Mouse (Mus musculus): Measurements from ENCODE around the gene Masp1. TPM values are rescaled to one million over a fixed set of nuclear protein-coding genes. Genes with fewer than 3 reads are reported as not detected.

Gene Masp1
- polyA plus RNA-seq, 1 experiment from 2014 or later = 4.4 TPM

DNA sequence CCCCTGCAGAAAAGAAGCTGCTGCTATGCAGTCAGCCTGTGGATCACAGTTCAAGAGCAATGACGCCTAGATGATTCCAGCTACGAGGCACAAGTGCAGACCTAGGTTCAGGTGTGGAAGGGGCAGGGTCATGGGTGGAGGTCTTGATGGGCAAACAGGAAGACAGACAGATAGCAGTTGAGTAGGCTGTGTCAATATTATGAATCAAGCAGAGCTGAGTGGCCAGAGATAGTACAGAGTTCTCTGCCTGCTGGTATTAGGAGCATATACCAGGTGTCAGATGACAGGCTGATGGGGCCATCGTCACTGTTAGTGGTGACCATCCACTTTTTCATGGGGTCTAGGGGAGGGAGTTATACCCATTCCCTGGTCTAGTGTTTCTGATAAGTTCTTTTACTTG is 13.1 kb upstream of the Masp1 start:
- H3K36me3 ChIP-seq = no peaks in the 10 kb centered on the region
- H3K27ac ChIP-seq = no peak overlapping the region
- H3K9me3 ChIP-seq = no peaks in the 10 kb centered on the region
- H3K4me3 ChIP-seq (replicated peaks) = no peak overlapping the region
- H3K9ac ChIP-seq (replicated peaks) = no peak overlapping the region
- no peak for ATAC-seq (ENCODE audit: insufficient number of reproducible peaks, insufficient read depth, low FRiP score, low TSS enrichment, low read depth)
- WGBS = 78% methylated on average over 3 of the region's 3 CpGs
- H3K4me2 ChIP-seq = no peak overlapping the region
- no peaks in the 10 kb centered on the region for H3K4me1 ChIP-seq (replicated peaks)
- H3K27me3 ChIP-seq = no peaks in the 10 kb centered on the region

DNA sequence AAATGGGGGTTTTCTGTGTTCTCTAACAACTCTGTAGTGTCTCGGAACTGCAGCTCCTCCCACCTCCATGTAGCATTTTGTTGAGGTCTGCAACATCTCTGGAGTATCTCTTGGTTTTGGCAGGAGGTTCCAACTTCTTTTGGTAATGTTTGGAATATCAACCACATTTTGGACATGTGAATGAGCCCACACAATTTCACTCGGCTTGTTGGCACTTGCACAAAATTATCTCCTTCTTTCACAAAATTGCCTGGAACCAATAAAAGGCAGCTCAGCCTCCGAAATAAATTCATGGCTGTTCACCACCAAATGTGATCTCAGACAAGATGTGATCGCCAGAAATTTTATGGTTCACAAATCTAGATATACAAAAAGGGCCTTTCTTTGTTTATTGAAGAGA is 8.6 kb upstream of the Masp1 start:
- Histone ChIP-seq H3K9ac (replicated peaks) (no peak overlapping the region), H3K27ac (no peak overlapping the region), H3K4me2 (no peak overlapping the region), H3K9me3 (no peaks in the 10 kb centered on the region), H3K4me3 (replicated peaks) (no peak overlapping the region), H3K27me3 (no peaks in the 10 kb centered on the region), H3K4me1 (replicated peaks) (no peaks in the 10 kb centered on the region), H3K36me3 (no peaks in the 10 kb centered on the region)
- 70% methylated on average over 4 of the region's 4 CpGs for WGBS
- no peak for ATAC-seq (ENCODE audit: insufficient number of reproducible peaks, insufficient read depth, low FRiP score, low TSS enrichment, low read depth)

DNA sequence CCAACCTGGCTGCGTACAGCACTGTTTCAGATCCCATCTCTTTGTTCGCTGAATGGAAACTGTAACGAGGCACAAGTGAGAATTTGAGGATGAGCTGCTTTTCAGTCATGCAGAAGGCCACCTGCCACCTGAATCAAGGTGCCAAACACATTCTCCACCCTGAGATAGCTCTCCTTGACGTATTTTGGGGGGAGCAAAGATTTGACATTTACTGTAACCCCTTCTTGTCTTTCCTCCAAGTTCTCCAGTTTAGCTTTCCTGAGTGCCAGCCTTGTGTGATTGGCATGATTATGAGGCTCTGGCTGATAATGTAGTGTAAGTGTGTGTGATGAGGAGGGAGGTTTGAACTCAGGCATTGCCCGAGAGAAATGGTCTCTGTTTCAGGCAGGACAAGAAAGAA is 1.5 kb upstream of the Masp1 start:
- H3K36me3 ChIP-seq = no peaks in the 10 kb centered on the region
- H3K9ac ChIP-seq (replicated peaks) = no peak overlapping the region
- no peak overlapping the region for H3K4me3 ChIP-seq (replicated peaks)
- no peak overlapping the region for H3K27ac ChIP-seq
- no peak for ATAC-seq (ENCODE audit: insufficient number of reproducible peaks, insufficient read depth, low FRiP score, low TSS enrichment, low read depth)
- 73% methylated on average over 5 of the region's 5 CpGs for WGBS
- H3K4me2 ChIP-seq = no peak overlapping the region
- peaks cover 48% of the 10 kb centered on the region for H3K4me1 ChIP-seq (replicated peaks)
- H3K27me3 ChIP-seq = 0 out of 2 replicates have a peak, but pooled peaks cover 14% of the 10 kb centered on the region
- no peaks in the 10 kb centered on the region for H3K9me3 ChIP-seq

DNA sequence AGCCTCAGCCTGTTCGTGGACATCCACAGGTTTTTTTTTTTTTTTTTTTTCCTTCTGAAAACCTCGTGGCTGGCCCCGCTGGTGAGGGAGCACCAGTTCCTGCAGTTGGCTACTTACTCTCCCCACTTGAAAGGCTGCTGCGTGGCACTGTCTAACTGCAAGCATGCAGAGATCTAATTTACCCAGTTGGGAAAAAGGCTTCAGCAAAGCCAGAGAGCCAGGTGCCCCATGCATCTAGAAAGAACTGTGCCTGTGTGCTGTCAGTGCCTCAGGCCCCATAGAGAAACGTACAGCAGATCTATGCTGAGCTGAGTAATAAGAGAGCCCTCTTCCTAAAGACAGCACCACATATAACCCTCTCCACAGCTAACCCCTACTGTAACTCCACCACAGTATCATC is 477 bp upstream of the Masp1 start:
- Histone ChIP-seq H3K4me3 (replicated peaks) (no peak overlapping the region), H3K9ac (replicated peaks) (no peak overlapping the region), H3K4me1 (replicated peaks) (peaks cover 48% of the 10 kb centered on the region), H3K4me2 (peak overlapping the region; percentile 67), H3K36me3 (no peaks in the 10 kb centered on the region), H3K27ac (peak overlapping the region; percentile 74; the same call in 1 of the 2 replicates), H3K9me3 (no peaks in the 10 kb centered on the region), H3K27me3 (0 out of 2 replicates have a peak, but pooled peaks cover 14% of the 10 kb centered on the region)
- ATAC-seq (ENCODE audit: insufficient number of reproducible peaks, insufficient read depth, low FRiP score, low TSS enrichment, low read depth) = no peak
- 7% methylated on average over 5 of the region's 5 CpGs for WGBS

DNA sequence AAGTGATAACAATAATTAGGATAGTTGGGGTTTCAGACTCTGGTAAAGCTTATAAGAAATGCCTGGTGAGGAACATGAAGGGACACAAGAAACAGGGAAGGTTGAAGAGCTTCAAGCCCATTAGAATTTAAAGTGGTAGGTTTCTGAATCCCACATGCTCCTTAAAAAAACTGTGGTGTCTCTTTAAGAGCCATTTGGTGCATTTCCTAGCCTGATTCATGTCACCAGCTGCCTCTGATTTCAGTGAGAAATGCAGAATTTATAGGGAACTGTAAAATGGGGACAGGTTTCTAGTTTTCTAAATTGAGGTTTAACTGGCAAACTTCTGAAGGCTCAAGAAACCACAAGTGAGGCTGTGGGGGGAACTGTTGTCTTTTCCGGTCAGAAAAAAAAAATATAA is 844 bp downstream of the Masp1 start:
- no peaks in the 10 kb centered on the region for H3K36me3 ChIP-seq
- peak overlapping the region; percentile 67 for H3K4me2 ChIP-seq
- H3K4me3 ChIP-seq (replicated peaks) = peak overlapping the region; percentile 39
- 0% methylated on average over 1 of the region's 1 CpGs for WGBS
- H3K27ac ChIP-seq = peak overlapping the region; percentile 74; the same call in 1 of the 2 replicates
- no peaks in the 10 kb centered on the region for H3K9me3 ChIP-seq
- ATAC-seq (ENCODE audit: insufficient number of reproducible peaks, insufficient read depth, low FRiP score, low TSS enrichment, low read depth) = no peak
- H3K4me1 ChIP-seq (replicated peaks) = peaks cover 48% of the 10 kb centered on the region
- H3K9ac ChIP-seq (replicated peaks) = no peak overlapping the region
- 0 out of 2 replicates have a peak, but pooled peaks cover 14% of the 10 kb centered on the region for H3K27me3 ChIP-seq

DNA sequence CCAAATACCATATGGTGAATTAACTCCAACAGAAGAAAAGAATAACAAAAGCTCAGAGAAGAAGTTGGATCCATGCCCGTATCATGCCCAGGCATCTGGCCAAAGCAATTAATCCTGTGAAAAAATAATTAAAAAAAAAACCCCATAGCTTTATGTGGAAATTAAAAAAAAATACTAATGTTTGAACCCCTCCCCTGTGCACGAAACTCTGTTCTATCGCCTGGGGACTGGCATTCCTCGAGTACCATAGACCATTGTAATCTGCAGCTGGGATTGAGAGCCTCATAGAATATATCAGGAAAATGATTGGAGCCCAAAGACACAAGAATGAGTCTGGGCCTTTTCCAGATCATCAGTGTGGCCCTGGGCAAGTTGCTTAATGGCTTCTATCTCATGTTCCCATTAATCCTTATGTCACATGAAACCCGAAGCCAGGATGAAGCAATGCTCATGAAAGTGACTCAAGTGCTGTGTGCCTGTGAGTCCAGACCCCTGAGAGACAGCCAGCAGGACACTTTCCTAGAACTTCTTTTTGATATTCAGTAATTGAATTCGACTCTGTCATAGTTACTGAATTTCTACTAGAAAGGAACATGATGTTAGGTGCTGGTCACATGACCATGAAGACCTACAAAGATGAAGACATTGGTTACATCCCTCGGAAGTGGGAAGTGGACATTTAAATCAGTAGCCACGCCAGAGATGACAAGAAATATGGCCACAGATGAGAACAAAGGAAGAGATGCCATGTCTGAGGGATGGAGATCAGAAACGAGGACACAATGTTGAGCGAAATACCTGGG is 1.8 kb downstream of the Masp1 start:
- 74% methylated on average over 10 of the region's 10 CpGs for WGBS
- Histone ChIP-seq H3K9ac (replicated peaks) (no peak overlapping the region), H3K4me1 (replicated peaks) (peaks cover 48% of the 10 kb centered on the region)

DNA sequence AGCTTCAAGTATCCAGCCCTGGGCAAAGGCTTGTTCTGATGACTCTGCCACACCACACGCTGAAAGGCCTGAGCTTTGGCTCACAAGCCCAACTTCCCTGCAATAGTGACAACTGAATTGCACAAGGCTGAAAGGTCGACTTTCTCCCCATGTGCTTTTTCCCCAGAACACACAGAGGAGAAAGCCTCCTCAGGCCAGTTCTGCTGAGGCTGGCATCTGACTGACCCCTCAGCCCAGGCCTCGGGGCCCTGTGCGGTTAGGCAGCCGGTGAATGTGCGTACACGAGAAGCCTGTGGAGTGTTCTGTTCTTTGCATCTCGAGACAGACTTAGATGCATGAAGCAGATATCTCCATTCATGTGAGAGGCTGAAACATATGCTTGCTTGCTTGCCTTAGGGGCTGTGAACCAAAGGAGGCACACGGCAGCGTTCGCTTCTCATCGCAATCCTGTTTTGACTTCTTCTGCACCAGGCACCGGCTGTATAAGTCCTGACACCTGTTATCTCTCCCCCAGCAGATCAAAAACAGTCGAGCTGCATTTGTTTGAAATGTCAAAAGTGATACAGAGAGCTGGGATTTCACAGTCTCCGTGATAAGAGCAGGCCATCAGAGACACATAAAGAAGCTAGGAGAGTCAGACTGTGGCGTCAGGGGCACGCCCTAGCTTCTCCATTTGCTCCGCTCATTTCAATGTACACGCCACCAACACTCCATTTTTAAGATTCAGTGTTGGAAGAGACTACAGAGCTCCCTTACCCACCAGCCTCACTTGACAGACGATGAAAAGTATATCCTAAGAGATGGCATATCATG is 2.7 kb downstream of the Masp1 start:
- peaks cover 43% of the 10 kb centered on the region for H3K4me1 ChIP-seq (replicated peaks)
- H3K36me3 ChIP-seq = no peaks in the 10 kb centered on the region
- 71% methylated on average over 20 of the region's 20 CpGs for WGBS

More for the DNA sequence above, 1.8 kb downstream of the Masp1 start:
- Histone ChIP-seq H3K36me3 (no peaks in the 10 kb centered on the region), H3K9me3 (no peaks in the 10 kb centered on the region), H3K27ac (no peak overlapping the region), H3K4me2 (peak overlapping the region; percentile 67; the same call in 1 of the 2 replicates), H3K27me3 (0 out of 2 replicates have a peak, but pooled peaks cover 14% of the 10 kb centered on the region), H3K4me3 (replicated peaks) (no peak overlapping the region)
- ATAC-seq (ENCODE audit: insufficient number of reproducible peaks, insufficient read depth, low FRiP score, low TSS enrichment, low read depth) = no peak

DNA sequence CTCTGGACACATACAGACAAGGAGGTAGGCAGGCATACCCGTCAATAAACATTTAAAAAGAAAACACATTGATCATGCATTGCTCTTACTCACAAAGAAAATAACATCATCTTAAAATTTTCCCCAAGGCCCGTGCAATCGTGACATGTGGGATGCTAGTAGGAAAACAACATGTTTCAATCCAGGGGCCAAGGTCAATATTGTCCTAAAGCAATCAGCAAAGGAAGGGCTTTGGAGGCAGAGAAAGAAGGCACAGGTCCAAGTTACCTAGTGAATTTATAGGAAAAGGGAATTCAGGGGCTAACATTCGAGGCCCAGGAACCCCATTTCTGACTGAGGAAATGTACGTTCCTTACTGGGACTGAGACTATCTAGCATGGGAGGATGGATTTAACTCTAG is 3.4 kb downstream of the Masp1 start:
- 90% methylated on average over 5 of the region's 5 CpGs for WGBS
- Histone ChIP-seq H3K27me3 (0 out of 2 replicates have a peak, but pooled peaks cover 8% of the 10 kb centered on the region), H3K36me3 (no peaks in the 10 kb centered on the region), H3K27ac (no peak overlapping the region), H3K4me3 (replicated peaks) (no peak overlapping the region), H3K9me3 (no peaks in the 10 kb centered on the region), H3K9ac (replicated peaks) (no peak overlapping the region), H3K4me1 (replicated peaks) (peaks cover 37% of the 10 kb centered on the region), H3K4me2 (no peak overlapping the region)
- no peak for ATAC-seq (ENCODE audit: insufficient number of reproducible peaks, insufficient read depth, low FRiP score, low TSS enrichment, low read depth)

More for the DNA sequence above, 2.7 kb downstream of the Masp1 start:
- Histone ChIP-seq H3K4me3 (replicated peaks) (no peak overlapping the region), H3K9ac (replicated peaks) (no peak overlapping the region), H3K27me3 (0 out of 2 replicates have a peak, but pooled peaks cover 14% of the 10 kb centered on the region), H3K9me3 (no peaks in the 10 kb centered on the region), H3K27ac (no peak overlapping the region), H3K4me2 (no peak overlapping the region)
- ATAC-seq (ENCODE audit: insufficient number of reproducible peaks, insufficient read depth, low FRiP score, low TSS enrichment, low read depth) = no peak

DNA sequence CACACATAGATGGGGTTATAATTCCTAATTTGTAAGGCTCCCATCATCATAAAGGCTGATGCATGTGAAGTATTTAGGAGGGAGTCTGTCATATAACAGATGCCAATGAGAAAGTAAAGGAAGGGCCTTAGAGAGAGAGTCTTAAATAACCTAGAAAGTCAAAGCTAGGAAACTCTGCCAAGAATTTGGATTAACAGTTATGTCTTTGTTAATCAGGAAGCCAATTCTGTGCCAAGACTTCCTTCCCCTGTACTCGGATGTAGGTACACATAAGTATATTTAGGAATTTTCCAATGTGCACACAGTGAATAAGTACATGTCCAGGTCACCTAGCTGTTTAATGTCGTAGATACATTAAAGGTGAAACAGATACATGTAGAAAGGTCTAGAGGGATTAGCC is 4.0 kb downstream of the Masp1 start:
- H3K27ac ChIP-seq = no peak overlapping the region
- ATAC-seq (ENCODE audit: insufficient number of reproducible peaks, insufficient read depth, low FRiP score, low TSS enrichment, low read depth) = no peak
- no peaks in the 10 kb centered on the region for H3K9me3 ChIP-seq
- H3K9ac ChIP-seq (replicated peaks) = no peak overlapping the region
- H3K27me3 ChIP-seq = 0 out of 2 replicates have a peak, but pooled peaks cover 4% of the 10 kb centered on the region
- 89% methylated on average over 2 of the region's 2 CpGs for WGBS
- no peaks in the 10 kb centered on the region for H3K36me3 ChIP-seq
- H3K4me2 ChIP-seq = no peak overlapping the region
- H3K4me1 ChIP-seq (replicated peaks) = peaks cover 31% of the 10 kb centered on the region
- H3K4me3 ChIP-seq (replicated peaks) = no peak overlapping the region

DNA sequence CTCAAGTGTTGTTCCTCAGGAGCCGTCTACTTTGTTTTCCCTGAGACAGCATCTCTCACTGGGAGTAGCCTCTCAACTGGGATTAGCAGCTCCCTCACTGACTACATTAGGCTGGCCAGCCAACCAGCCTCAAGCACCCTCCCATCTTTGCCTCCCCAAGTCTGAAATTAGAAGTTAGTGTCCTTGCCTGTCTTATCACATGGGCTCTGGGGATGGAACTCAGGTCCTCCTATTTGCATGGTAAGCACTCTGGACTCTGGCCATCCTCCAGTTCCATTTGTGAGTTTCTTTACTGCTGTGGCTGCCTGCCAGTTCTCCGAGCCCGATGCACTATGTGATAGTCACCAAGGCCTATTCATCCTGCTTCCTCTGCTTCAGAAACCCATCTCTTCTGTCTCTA is 4.8 kb downstream of the Masp1 start:
- no peak for ATAC-seq (ENCODE audit: insufficient number of reproducible peaks, insufficient read depth, low FRiP score, low TSS enrichment, low read depth)
- Histone ChIP-seq H3K36me3 (no peaks in the 10 kb centered on the region), H3K27me3 (no peaks in the 10 kb centered on the region), H3K4me2 (no peak overlapping the region), H3K4me3 (replicated peaks) (no peak overlapping the region), H3K4me1 (replicated peaks) (peaks cover 22% of the 10 kb centered on the region), H3K9ac (replicated peaks) (no peak overlapping the region), H3K9me3 (no peaks in the 10 kb centered on the region), H3K27ac (no peak overlapping the region)
- 85% methylated on average over 3 of the region's 3 CpGs for WGBS

DNA sequence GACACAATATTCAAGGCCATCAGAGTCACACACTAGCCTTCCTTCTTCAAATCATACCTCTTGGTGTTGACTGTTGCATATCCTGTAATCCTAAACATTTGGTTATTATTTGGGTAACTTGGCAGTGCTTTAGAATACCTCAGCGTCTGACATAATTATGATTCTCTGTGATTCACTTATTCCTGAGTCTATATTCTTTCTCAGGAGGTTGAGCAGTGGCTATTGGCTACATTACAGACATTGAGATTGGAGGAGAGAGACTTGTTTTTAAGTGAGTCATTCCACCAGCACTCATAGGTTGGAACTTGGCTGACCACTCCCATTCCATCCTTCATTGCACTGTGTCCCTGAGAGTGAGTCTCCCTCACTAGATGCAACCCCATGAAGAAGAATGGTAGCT is 7.2 kb downstream of the Masp1 start:
- Histone ChIP-seq H3K4me1 (replicated peaks) (no peaks in the 10 kb centered on the region), H3K4me3 (replicated peaks) (no peak overlapping the region), H3K4me2 (no peak overlapping the region), H3K36me3 (no peaks in the 10 kb centered on the region), H3K27me3 (no peaks in the 10 kb centered on the region), H3K27ac (no peak overlapping the region), H3K9ac (replicated peaks) (no peak overlapping the region), H3K9me3 (no peaks in the 10 kb centered on the region)
- WGBS = 92% methylated on average over 1 of the region's 1 CpGs
- no peak for ATAC-seq (ENCODE audit: insufficient number of reproducible peaks, insufficient read depth, low FRiP score, low TSS enrichment, low read depth)
